Mouse (Mus musculus) CH12F3 (cell line): Measurements from ENCODE around the gene Cyb561d1.
"Not testable (repeated sequence)": the region's sequence is repeated elsewhere in the genome, so short reads cannot be mapped to it uniquely, and the experiment has no call there.

Experiments
- in situ Hi-C: fragments of 300-500 bp; cut with MboI; formaldehyde crosslinking; loops from 2 replicates; pipeline ENCODE4 v1.14.3; 2020; ENCODE audit warnings: low sequenced_read_pairs

The Cyb561d1 gene

GRCm38 (mm10) chr3:108200329-108201323 is at the start of gene Cyb561d1:
Gene Cyb561d1, minus strand, starts transcription at chr3:108201212.
- in situ Hi-C loops, result no loop called here

DNA sequence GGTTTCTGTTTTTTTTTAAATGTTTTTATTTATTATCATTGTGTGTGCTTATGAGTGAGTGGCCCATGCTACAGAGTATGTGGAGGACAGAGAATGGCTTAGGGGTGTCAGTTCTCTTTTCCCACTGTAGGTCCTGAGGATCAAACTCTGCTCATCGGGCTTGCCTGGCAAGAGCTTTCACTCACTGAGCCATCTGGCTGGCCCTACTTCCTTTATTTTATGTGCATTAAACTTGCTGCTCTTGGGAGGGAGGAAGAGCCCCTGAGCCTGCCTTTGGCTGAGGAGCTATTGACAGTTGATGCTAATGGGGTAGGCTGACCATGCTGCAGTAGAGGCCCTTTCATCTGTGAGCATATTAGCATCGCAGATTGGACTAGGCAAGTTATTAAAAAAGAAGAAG is 45.8 kb upstream of the Cyb561d1 start:
- in situ Hi-C loops, result no loop called here

DNA sequence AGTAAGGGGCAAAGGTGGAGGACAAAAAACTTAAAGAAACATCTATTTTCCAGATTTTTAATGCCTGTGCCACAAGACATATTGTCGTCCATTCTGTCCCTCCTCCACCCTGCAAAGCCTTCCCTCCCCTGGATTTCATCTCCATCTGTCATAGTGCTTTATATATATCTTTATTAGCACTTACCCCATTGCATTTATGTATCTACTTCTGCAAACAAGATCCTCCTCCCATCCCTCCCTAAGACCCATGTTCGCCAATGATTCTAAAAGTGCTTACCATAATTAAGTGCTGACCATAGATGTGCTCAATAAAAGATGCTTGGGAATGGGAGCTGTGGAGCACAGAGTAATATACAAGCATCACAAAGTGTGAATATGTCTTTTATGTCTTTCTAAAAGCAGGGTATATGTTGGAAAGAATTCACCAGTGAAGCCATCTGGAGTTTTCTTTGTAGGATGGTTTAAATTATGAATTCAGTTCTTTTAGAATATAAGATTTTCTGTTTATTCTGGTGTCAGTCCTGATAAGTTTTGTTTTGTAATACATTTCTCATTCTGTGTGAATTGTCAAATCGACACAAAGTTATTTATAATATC is 40.3 kb upstream of the Cyb561d1 start:
- in situ Hi-C loops, result no loop called here

DNA sequence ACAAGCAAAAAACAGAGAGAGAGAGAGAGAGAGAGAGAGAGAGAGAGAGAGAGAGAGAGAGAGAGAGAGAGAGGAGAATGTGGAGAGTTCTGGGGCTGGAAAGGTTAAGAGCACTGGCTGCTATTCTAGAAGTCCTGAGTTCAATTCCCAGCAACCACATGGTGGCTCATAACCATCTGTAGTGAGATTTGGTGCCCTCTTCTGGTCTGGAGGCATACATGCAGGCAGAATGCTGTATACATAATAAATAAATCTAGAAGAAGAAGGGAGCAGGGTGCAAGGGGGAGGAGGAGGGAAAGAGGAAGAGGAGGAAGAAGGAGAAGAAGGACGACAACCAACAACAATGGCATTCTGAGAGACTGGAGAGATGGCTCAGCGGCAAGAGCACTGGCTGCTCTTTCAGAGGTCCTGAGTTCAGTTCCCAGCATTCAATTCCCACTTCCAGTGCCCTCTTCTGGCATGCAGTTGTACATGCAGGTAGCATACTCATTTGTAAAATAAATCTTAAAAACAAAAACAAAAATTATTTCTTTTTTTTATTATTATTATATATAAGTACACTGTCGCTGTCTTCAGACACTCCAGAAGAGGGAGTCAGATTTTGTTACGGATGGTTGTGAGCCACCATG is 36.6 kb upstream of the Cyb561d1 start:
- in situ Hi-C loops, result not testable (repeated sequence)

DNA sequence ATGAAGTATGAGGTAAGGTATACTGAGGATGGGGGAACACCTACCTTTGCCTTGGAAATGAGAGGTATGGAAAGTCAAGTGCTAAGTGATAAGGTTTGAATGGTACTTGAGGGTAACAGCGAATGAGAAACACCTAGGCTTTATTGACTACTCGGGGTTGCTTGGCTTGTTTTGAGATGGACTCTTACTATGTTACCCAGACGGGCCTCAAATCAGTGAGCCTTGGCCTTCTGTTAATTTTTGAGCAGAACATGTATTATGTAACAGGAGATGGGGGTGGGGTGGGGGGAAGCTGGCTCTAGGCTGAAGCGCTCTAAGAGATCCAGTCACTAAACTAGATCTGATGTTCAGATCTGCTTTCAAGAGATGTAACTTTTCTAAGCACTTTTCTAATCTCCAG is 30.6 kb upstream of the Cyb561d1 start:
- in situ Hi-C loops, result no loop called here

DNA sequence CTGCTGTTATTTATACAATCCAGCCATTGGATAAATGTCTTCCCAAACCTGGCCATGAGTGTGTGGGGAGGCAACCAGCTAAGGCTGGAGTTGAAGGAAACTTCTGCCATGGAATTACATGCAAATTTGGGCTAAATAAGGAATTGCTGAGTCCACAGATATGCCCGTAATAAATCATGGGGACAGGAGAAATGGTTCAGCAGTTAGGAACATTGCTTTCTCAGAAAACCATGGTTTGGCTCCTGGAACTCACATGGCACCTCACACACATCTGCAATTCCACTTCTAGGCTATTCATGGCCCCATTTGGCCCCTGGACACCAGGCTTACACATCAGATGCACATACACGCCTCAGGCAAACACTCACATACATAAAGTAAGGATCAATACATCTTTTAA is 26.5 kb upstream of the Cyb561d1 start:
- in situ Hi-C loops, result no loop called here

DNA sequence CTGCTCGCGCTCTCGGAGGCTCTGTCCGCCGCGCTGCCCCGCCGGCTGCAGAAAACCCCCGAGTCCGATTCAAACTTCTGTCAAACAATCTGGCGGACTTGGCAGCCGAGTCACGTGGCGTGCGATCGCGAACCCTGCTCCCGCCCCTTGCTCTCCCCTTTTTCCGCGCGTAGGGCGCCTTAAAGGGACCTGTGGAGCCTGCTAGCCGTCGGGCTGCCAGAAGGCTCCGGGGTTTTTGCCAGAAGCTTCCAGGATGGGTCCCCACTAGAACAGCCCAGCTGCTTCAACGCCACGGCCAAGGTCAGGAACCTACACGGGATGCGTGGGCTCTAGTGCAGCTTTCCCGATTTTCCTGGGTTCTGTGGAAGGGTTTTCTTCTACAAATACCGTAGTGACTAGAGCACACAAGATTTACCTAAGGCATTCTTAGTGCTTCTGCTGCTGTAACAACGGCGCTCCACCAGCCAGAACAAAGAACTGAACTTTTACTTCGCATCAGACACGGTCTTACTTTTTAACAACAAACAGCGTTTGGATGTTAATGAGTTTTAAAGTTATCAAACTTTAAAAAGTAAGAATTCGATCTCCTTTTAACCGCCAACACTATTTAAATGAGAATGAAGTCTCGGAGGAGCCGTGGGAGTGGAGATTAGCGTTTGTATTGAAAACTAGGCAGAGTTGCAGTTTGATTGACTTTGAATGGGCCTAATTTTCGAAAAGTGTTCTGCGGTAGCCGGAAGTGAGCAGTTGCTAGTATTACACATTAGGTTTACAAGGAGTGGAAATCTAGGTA is 25.7 kb upstream of the Cyb561d1 start, which contains the start of gene Sypl2:
TSS of gene Sypl2 (minus strand) at position 91 of the 793 bp plus-strand sequence.
- in situ Hi-C loops, result no loop called here

- in situ Hi-C loops, result no loop called here
Measured at GRCm38 (mm10) chr3:108225711-108226557, 24.9 kb upstream of the Cyb561d1 start.

- in situ Hi-C loops, result no loop called here
Measured at GRCm38 (mm10) chr3:108220661-108221060, 19.6 kb upstream of the Cyb561d1 start.

- in situ Hi-C loops, result no loop called here
Measured at GRCm38 (mm10) chr3:108214734-108215133, 13.7 kb upstream of the Cyb561d1 start.

- in situ Hi-C loops, result no loop called here
Measured at GRCm38 (mm10) chr3:108212406-108212805, 11.4 kb upstream of the Cyb561d1 start.

- in situ Hi-C loops, result no loop called here
Measured at GRCm38 (mm10) chr3:108211845-108212244, 10.8 kb upstream of the Cyb561d1 start.

GRCm38 (mm10) chr3:108210771-108211139 is 9.7 kb upstream of the Cyb561d1 start, which contains the start of gene Atxn7l2:
Gene Atxn7l2, minus strand, starts transcription at chr3:108210934.
- in situ Hi-C loops, result no loop called here

DNA sequence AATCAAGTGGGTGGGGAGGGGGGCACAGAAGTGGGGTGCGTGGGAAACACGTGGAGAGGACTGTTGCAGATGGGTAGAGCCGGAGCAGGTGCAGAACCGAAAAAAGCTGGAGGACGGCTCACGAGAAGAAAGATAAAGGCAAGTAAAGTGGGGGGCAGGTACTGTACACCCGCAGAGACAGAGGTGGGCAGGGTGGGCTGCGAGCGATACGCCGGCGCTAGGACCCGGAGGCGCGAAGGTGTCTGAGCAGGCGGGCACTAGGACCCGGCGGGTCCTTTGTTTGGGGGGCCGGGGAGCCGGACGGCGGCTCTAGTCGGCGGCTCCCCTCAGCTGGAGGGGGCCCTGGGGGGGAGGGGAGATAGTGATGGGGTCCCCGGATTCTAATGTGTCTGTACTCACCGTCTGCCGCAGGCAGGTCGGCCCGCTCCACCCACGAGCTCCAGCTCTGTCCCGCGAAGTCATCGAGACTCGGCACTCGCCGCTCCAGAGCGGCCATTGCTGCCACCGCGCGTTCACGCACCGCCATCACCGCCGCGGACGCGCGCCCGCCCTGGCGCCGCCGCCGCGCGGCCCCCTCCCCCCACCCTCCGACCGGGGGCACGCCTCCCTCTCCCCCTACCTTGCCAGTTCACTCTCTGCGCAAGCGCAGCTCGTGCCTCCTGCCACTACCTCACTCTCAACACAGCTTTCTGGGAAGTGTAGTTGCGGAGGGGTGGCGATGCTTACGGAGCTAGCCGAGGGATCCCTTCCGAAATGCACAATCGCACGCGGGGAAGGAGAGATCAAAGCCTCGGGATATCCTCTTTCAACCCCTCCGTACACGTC is 9.1 kb upstream of the Cyb561d1 start:
- in situ Hi-C loops, result no loop called here

DNA sequence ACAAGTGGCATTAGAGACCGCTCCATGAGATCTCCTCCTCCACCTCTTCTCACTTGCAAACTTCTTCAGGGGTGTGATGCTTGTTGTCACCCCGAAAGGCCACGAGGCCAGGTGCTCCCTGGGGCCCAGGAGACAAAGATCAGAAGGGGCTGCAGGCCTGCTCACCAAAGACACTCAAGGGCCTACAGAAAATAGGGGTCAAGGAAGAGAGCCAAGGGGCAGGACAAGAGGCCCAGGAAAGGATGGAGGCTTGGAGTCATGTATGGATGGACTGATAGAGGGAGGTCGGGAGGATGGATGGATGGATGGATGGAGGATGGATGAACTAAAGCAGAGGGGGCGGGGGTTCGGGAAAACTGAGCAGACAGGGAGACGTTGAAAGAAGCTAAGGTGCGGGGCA is 8.5 kb upstream of the Cyb561d1 start:
- in situ Hi-C loops, result no loop called here

DNA sequence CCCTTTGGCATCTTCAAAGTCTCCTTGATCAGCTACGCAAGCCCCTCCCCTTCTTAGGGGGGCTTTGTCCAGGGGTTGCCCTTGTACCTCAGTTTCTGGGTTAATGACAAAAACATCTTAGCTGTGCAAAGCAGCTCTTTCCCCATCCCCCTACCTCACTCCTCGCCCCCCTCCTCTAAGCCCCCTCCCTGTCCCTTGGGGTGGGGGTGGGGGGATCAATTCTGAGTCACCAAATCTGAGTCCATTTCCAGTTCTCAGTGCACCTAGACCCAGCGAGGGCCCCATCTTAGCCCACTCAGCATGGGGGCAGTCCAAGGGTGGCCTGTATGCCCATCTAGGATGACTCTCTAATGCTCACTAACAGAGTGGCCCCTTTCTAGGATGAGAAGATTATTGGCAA is 8.0 kb upstream of the Cyb561d1 start:
- in situ Hi-C loops, result no loop called here

DNA sequence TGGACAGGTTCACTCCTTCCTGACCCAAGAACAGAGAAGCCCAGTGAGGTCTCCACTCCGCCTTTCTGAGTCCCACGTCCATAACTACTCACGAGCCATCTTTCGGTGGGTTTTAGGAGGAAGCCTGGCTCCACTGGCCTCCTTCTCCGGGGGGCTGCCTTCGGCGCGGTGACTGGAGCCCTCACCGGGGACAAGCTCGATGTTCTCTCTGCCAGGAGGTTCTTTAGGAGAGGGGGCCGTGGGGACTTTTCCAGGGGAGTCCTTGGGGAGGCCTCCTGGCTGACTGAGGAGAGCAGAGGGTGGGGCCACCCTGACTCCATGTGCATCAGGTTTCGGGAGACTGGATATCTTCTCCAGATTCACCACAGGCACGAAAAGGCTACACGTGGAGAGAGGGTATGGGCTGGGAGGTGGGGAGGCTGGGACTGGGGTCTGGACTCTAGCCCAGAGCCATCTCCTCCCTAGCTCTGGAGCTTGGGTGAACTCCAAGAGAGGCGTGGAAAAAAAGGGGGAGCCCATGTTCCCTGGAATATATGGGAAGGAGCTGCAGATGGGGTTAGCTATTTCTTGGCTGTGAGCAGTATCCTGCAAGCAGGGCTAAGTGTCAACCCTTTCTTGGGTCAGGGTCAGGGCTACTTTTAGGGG is 5.8 kb upstream of the Cyb561d1 start:
- in situ Hi-C loops, result no loop called here

GRCm38 (mm10) chr3:108205601-108206000 is 4.6 kb upstream of the Cyb561d1 start:
- in situ Hi-C loops, result no loop called here
